Mouse (Mus musculus) forebrain, embryonic 12.5 days (tissue): Measurements from ENCODE around the gene Mcm5. TPM values are rescaled to one million over a fixed set of nuclear protein-coding genes. Genes with fewer than 3 reads are reported as not detected.

Source experiments
- ATAC-seq: fragments of 200-750 bp; cut with Nextera tagmentation; 2 replicates; pipeline ENCODE4 v1.8.0; 2017; ENCODE audit warnings: moderate TSS enrichment; ENCODE audit not compliant: low FRiP score
- H3K27ac ChIP-seq: fragments of 300-500 bp; sonication (generic); 2 replicates; pipeline ENCODE4 v1.5.1; 2016; ENCODE audit warnings: mild to moderate bottlenecking
- H3K27me3 ChIP-seq: fragments of 300-500 bp; sonication (generic); 2 replicates; pipeline ENCODE4 v1.6.1; 2016; ENCODE audit warnings: mild to moderate bottlenecking
- H3K36me3 ChIP-seq: fragments of 300-500 bp; sonication (generic); replicated peaks from 2 replicates; pipeline ENCODE4 v1.6.1; 2016; ENCODE audit warnings: mild to moderate bottlenecking
- H3K4me1 ChIP-seq: fragments of 300-500 bp; sonication (generic); 2 replicates; pipeline ENCODE4 v1.6.1; 2016
- H3K4me2 ChIP-seq: fragments of 300-500 bp; sonication (generic); 2 replicates; pipeline ENCODE4 v1.6.1; 2016; ENCODE audit warnings: mild to moderate bottlenecking, moderate library complexity
- H3K4me3 ChIP-seq: fragments of 300-500 bp; sonication (generic); replicated peaks from 2 replicates; pipeline ENCODE4 v1.5.1; 2016; ENCODE audit warnings: mild to moderate bottlenecking
- H3K9ac ChIP-seq: fragments of 300-500 bp; sonication (generic); 2 replicates; pipeline ENCODE4 v1.6.1; 2016; ENCODE audit warnings: mild to moderate bottlenecking
- H3K9me3 ChIP-seq: fragments of 300-500 bp; sonication (generic); 2 replicates; pipeline ENCODE4 v1.6.1; 2016
- WGBS: fragments of 180-500 bp; shearing (Covaris S2); methylation state at CpG from one replicate; pipeline ENCODE4 v1.1.7; 2016; 5-methylcytosine and 5-hydroxymethylcytosine counted together
- polyA plus RNA-seq: library from polyadenylated mRNA; unstranded; fragments of >200 nt; fragmentation: Nextera tagmentation; extraction: Ambion mirVana; gene quantifications from 2 replicates; pipeline ENCODE4 v1.2.1, GENCODE M21; 2016

Gene Mcm5
- polyA plus RNA-seq, result 189 and 190 TPM in 2 replicates

DNA sequence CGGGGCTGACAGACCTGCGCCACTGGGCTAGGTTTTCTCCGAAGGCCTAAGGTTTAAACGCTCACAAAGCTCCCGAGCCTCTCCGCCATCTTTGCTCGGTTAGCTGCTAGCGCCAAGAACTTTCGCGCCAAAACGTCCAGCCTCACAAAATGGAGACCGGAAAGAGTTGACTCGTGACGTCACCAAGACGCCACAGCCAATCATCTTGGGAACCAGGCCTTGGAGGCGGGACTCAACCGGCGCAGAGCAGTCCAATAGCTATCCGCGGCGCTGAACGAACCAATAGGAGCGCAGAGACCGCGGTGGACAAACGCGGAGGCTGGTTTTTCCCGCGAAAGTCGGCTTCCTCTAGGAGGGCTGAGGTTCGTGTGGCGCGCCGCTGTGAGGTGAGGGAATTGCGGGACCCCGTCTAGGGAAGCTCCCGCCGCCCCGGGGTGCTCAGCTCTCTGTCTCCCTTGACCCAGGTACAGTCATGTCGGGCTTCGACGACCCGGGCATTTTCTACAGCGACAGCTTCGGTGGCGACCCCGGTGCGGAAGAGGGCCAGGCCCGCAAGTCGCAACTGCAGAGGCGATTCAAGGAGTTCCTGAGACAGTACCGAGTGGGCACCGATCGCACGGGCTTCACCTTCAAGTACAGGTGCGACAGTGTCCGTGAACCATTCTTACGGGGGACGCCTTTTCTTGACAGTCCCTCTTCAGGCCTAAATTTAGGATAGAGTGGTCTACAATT is at the start of gene Mcm5:
Mcm5 (plus strand) TSS at position 334 of the 732 bp plus-strand sequence.
- peaks cover 30% of the 10 kb centered on the region for H3K36me3 ChIP-seq
- H3K4me3 ChIP-seq, result peak within 1 kb of the TSS; percentile 76
- under 1% methylated on average over 59 of the region's 59 CpGs for WGBS
- ATAC-seq, result peak; percentile 99
- peak within 1 kb of the TSS; percentile 84 for H3K9ac ChIP-seq
- no peaks in the 10 kb centered on the region for H3K9me3 ChIP-seq
- peaks cover 21% of the 10 kb centered on the region for H3K4me1 ChIP-seq
- H3K27me3 ChIP-seq, result no peaks in the 10 kb centered on the region
- H3K4me2 ChIP-seq, result peak within 1 kb of the TSS; percentile 86
- peak within 1 kb of the TSS; percentile 87 for H3K27ac ChIP-seq

DNA sequence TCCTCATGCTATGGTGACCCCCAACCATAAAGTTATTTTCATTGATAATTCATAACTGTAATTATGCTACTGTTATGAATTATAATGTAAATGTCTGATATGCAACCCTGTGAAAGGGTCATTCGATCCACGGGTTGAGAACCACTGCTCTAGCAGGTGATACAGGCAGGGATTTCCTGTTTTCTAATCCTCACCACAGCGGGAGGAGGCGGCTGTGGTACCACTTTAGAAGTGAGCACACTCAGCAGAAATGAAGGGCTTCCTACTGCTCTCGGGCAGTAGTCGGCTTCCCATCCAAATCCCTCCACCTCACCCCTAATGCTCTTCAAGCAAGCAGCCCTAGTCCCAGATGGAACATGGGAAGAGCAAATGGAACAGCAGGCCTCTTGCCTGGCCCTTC is 49.3 kb upstream of the Mcm5 start:
- Histone ChIP-seq H3K4me3 (no peak overlapping the region), H3K36me3 (peaks cover 3% of the 10 kb centered on the region; the same call in 1 of the 2 replicates), H3K4me2 (no peak overlapping the region), H3K27me3 (no peaks in the 10 kb centered on the region), H3K9me3 (no peaks in the 10 kb centered on the region), H3K4me1 (no peaks in the 10 kb centered on the region), H3K27ac (no peak overlapping the region), H3K9ac (no peak overlapping the region)
- 82% methylated on average over 6 of the region's 6 CpGs for WGBS
- ATAC-seq, result no peak

DNA sequence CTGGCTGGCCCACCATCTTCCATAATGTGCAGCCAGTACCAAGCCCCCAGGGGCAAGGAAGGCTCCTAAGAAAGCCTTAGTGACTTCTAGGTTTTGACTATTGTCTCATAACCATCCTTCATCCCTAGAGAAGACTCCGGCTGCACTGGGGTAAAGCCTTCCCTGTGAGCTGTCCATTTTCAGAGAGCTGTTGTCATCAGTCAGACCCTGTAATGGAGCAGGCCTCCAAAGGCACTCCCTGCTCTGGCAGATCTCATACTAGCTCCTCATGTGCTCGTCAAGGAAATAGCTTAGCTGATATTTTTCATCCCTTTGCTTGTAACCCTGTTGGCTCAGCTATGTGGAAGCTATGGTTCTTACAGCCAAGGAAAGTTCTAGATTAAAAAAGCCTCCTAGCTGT is 48.6 kb upstream of the Mcm5 start:
- no peaks in the 10 kb centered on the region for H3K27me3 ChIP-seq
- peaks cover 9% of the 10 kb centered on the region; the same call in 1 of the 2 replicates for H3K36me3 ChIP-seq
- H3K27ac ChIP-seq, result no peak overlapping the region
- H3K9me3 ChIP-seq, result no peaks in the 10 kb centered on the region
- ATAC-seq, result no peak
- WGBS, result 76% methylated on average over 2 of the region's 2 CpGs
- no peak overlapping the region for H3K4me2 ChIP-seq
- H3K4me3 ChIP-seq, result no peak overlapping the region
- H3K9ac ChIP-seq, result no peak overlapping the region
- no peaks in the 10 kb centered on the region for H3K4me1 ChIP-seq

DNA sequence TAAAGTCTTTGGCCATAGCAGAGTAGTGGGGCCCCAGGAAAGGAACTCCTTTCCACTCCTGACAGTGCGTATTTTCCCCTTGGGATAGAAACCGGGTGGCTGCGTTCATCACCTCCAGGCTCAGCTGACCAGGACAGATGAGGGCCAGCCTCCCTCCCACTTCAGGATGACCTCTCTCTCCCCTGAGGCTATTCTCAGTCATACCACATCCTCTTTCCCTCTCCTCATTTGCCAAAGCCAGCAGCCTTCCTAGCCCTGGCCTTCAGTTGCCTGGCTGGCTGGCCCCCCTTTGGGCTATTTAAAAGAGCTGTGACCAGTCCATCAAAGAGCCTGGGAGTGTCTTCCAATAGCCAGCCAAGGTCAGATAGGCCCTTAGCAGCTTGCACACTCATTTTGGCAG is 46.1 kb upstream of the Mcm5 start:
- no peaks in the 10 kb centered on the region for H3K4me1 ChIP-seq
- H3K9ac ChIP-seq, result no peak overlapping the region
- no peaks in the 10 kb centered on the region for H3K9me3 ChIP-seq
- H3K36me3 ChIP-seq, result peaks cover 9% of the 10 kb centered on the region; the same call in 1 of the 2 replicates
- no peaks in the 10 kb centered on the region for H3K27me3 ChIP-seq
- no peak overlapping the region for H3K4me3 ChIP-seq
- no peak for ATAC-seq
- H3K27ac ChIP-seq, result no peak overlapping the region
- 91% methylated on average over 3 of the region's 3 CpGs for WGBS
- no peak overlapping the region for H3K4me2 ChIP-seq

GRCm38 (mm10) chr8:75064790-75065189 is 44.6 kb upstream of the Mcm5 start:
- WGBS, result 92% methylated on average over 3 of the region's 3 CpGs
- Histone ChIP-seq H3K4me1 (no peaks in the 10 kb centered on the region), H3K36me3 (peaks cover 9% of the 10 kb centered on the region; the same call in 1 of the 2 replicates), H3K4me3 (no peak overlapping the region), H3K27me3 (no peaks in the 10 kb centered on the region), H3K27ac (no peak overlapping the region), H3K9me3 (no peaks in the 10 kb centered on the region), H3K4me2 (no peak overlapping the region), H3K9ac (no peak overlapping the region)
- ATAC-seq, result no peak

- H3K9me3 ChIP-seq, result no peaks in the 10 kb centered on the region
- no peak for ATAC-seq
- no peaks in the 10 kb centered on the region for H3K4me1 ChIP-seq
- no peaks in the 10 kb centered on the region for H3K27me3 ChIP-seq
- peaks cover 9% of the 10 kb centered on the region; the same call in 1 of the 2 replicates for H3K36me3 ChIP-seq
- no peak overlapping the region for H3K4me2 ChIP-seq
- no peak overlapping the region for H3K27ac ChIP-seq
- H3K9ac ChIP-seq, result no peak overlapping the region
- WGBS, result 83% methylated on average over 6 of the region's 6 CpGs
- H3K4me3 ChIP-seq, result no peak overlapping the region
Observed at GRCm38 (mm10) chr8:75067287-75067686, 42.1 kb upstream of the Mcm5 start.

- Histone ChIP-seq H3K4me2 (no peak overlapping the region), H3K27me3 (no peaks in the 10 kb centered on the region), H3K4me3 (no peak overlapping the region), H3K4me1 (no peaks in the 10 kb centered on the region), H3K9me3 (no peaks in the 10 kb centered on the region), H3K9ac (no peak overlapping the region), H3K27ac (no peak overlapping the region), H3K36me3 (peaks cover 2% of the 10 kb centered on the region; the same call in 1 of the 2 replicates)
- no peak for ATAC-seq
- WGBS, result 100% methylated on average over 1 of the region's 1 CpGs
Observed at GRCm38 (mm10) chr8:75070297-75070696, 39.1 kb upstream of the Mcm5 start.

DNA sequence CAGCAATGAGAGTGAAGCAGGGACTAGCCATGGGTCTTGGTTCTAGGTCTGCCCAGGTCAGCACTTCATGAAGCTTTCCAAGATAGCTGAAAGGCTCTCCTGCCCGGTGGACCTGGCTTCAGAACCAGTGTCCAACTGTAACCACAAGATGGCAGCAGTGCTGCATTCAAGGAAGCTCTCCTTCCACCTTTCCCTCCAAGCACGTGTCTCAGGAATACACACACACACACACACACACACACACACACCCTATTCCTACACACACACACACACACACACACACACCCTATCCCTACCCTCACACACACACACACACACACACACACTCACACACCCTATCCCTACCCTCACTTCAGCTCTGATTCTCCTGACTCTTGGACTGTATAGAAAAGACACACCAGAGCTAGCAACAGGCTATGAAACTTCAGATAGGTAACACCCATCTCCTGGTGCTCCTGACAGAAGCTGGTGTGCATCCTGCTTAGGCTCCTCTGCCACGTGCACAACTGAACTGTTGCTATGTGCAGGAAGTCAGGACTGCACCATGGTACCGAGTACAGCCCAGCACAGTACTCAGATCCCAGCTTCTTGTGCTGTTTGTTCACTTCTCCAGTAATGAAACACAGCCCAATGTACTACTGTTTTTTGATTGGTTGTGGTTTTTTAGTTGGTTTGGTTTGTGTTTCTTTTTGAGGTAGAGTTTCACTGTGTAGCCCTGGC is 37.6 kb upstream of the Mcm5 start:
- H3K4me2 ChIP-seq, result no peak overlapping the region
- no peaks in the 10 kb centered on the region for H3K4me1 ChIP-seq
- 23% methylated on average over 4 of the region's 4 CpGs for WGBS
- no peak overlapping the region for H3K4me3 ChIP-seq
- no peaks in the 10 kb centered on the region for H3K27me3 ChIP-seq
- peak; percentile 82 for ATAC-seq
- no peak overlapping the region for H3K9ac ChIP-seq
- no peaks in the 10 kb centered on the region for H3K9me3 ChIP-seq
- H3K27ac ChIP-seq, result no peak overlapping the region
- H3K36me3 ChIP-seq, result no peaks in the 10 kb centered on the region

GRCm38 (mm10) chr8:75074876-75075275 is 34.5 kb upstream of the Mcm5 start:
- no peaks in the 10 kb centered on the region for H3K27me3 ChIP-seq
- ATAC-seq, result no peak
- H3K4me3 ChIP-seq, result no peak overlapping the region
- no peak overlapping the region for H3K9ac ChIP-seq
- H3K27ac ChIP-seq, result no peak overlapping the region
- 91% methylated on average over 1 of the region's 1 CpGs for WGBS
- no peaks in the 10 kb centered on the region for H3K36me3 ChIP-seq
- H3K4me1 ChIP-seq, result no peaks in the 10 kb centered on the region
- no peaks in the 10 kb centered on the region for H3K9me3 ChIP-seq
- no peak overlapping the region for H3K4me2 ChIP-seq

DNA sequence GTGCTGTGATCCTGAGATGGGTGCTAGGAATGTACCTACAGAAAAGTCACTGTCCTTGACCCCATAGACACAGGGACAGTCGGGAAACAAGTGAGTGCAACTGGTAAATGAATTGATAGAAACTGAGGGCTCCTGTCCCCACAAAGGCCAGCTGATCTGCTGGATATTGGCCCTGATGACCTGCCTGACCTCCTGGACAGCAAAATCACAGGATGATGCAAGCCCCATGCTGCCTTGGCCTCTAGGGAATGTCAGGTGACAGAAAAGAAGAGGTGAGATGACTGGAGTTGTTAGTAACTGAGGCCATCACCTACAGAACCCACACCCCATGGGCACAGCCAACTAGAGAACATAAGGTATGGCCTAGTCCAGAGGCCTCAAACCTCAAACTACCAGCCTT is 31.2 kb upstream of the Mcm5 start:
- Histone ChIP-seq H3K4me2 (no peak overlapping the region), H3K9me3 (no peaks in the 10 kb centered on the region), H3K4me3 (no peak overlapping the region), H3K27ac (no peak overlapping the region), H3K27me3 (no peaks in the 10 kb centered on the region), H3K9ac (no peak overlapping the region), H3K4me1 (0 out of 2 replicates have a peak, but pooled peaks cover under 1% of the 10 kb centered on the region), H3K36me3 (no peaks in the 10 kb centered on the region)
- no peak for ATAC-seq
- 86% methylated on average over 1 of the region's 1 CpGs for WGBS

- Histone ChIP-seq H3K9ac (no peak overlapping the region), H3K36me3 (no peaks in the 10 kb centered on the region), H3K27ac (no peak overlapping the region), H3K4me3 (no peak overlapping the region), H3K4me1 (peaks cover 6% of the 10 kb centered on the region; the same call in 1 of the 2 replicates), H3K9me3 (no peaks in the 10 kb centered on the region), H3K4me2 (no peak overlapping the region), H3K27me3 (no peaks in the 10 kb centered on the region)
- no peak for ATAC-seq
- 91% methylated on average over 9 of the region's 9 CpGs for WGBS
Observed at GRCm38 (mm10) chr8:75078851-75079250, 30.5 kb upstream of the Mcm5 start.

- ATAC-seq, result no peak
Observed at GRCm38 (mm10) chr8:75081364-75082040, 27.9 kb upstream of the Mcm5 start.

More at GRCm38 (mm10) chr8:75081364-75082040, 27.9 kb upstream of the Mcm5 start:
- H3K27ac ChIP-seq, result no peak overlapping the region
- no peak overlapping the region for H3K9ac ChIP-seq
- no peaks in the 10 kb centered on the region for H3K9me3 ChIP-seq
- H3K4me1 ChIP-seq, result peaks cover 6% of the 10 kb centered on the region; the same call in 1 of the 2 replicates
- 83% methylated on average over 9 of the region's 9 CpGs for WGBS
- H3K27me3 ChIP-seq, result no peaks in the 10 kb centered on the region
- no peaks in the 10 kb centered on the region for H3K36me3 ChIP-seq
- no peak overlapping the region for H3K4me3 ChIP-seq
- no peak overlapping the region for H3K4me2 ChIP-seq
